Mouse (Mus musculus) forebrain, embryonic 16.5 days (tissue): Measurements from ENCODE around the gene Cacna1c. TPM values are rescaled to one million over a fixed set of nuclear protein-coding genes. Genes with fewer than 3 reads are reported as not detected.

ENCODE experiments used
- ATAC-seq: fragments of 200-750 bp; cut with Nextera tagmentation; 2 replicates; pipeline ENCODE4 v1.8.0; 2017; ENCODE audit warnings: mild to moderate bottlenecking, moderate library complexity
- H3K27ac ChIP-seq: fragments of 300-500 bp; sonication (generic); 2 replicates; pipeline ENCODE4 v1.5.1; 2014; ENCODE audit warnings: low read length, control low read depth
- H3K27me3 ChIP-seq: fragments of 300-500 bp; sonication (generic); replicated peaks from 2 replicates; pipeline ENCODE4 v1.6.1; 2014; ENCODE audit warnings: low read length; ENCODE audit not compliant: control insufficient read depth, insufficient read depth
- H3K36me3 ChIP-seq: fragments of 300-500 bp; sonication (generic); 2 replicates; pipeline ENCODE4 v1.6.1; 2014; ENCODE audit not compliant: control insufficient read depth, insufficient read depth
- H3K4me1 ChIP-seq: fragments of 300-500 bp; sonication (generic); replicated peaks from 2 replicates; pipeline ENCODE4 v1.6.1; 2014; ENCODE audit warnings: low read length; ENCODE audit not compliant: control insufficient read depth, insufficient read depth
- H3K4me2 ChIP-seq: fragments of 300-500 bp; sonication (generic); 2 replicates; pipeline ENCODE4 v1.6.1; 2014; ENCODE audit warnings: mild to moderate bottlenecking, low read length, control low read depth
- H3K4me3 ChIP-seq: fragments of 300-500 bp; sonication (generic); replicated peaks from 2 replicates; pipeline ENCODE4 v1.5.1; 2014; ENCODE audit warnings: mild to moderate bottlenecking, low read length, control low read depth
- H3K9ac ChIP-seq: fragments of 300-500 bp; sonication (generic); replicated peaks from 2 replicates; pipeline ENCODE4 v1.6.1; 2014; ENCODE audit warnings: low read depth, low read length, control low read depth
- H3K9me3 ChIP-seq: fragments of 300-500 bp; sonication (generic); 2 replicates; pipeline ENCODE4 v1.6.1; 2016; ENCODE audit warnings: low read length; ENCODE audit not compliant: control insufficient read depth
- WGBS: fragments of 180-500 bp; shearing (Covaris S2); extraction: QIAGEN DNeasy Blood & Tissue Kit; methylation state at CpG from one replicate; pipeline ENCODE4 v1.1.7; 2014; 5-methylcytosine and 5-hydroxymethylcytosine counted together
- polyA plus RNA-seq: library from polyadenylated mRNA; unstranded; fragments of >200 nt; fragmentation: Nextera tagmentation; extraction: Ambion mirVana; gene quantifications from 2 replicates; pipeline ENCODE4 v1.2.1, GENCODE M21; 2015

The Cacna1c gene
- polyA plus RNA-seq, 1 experiment from 2014 or later: 9.8 TPM

DNA sequence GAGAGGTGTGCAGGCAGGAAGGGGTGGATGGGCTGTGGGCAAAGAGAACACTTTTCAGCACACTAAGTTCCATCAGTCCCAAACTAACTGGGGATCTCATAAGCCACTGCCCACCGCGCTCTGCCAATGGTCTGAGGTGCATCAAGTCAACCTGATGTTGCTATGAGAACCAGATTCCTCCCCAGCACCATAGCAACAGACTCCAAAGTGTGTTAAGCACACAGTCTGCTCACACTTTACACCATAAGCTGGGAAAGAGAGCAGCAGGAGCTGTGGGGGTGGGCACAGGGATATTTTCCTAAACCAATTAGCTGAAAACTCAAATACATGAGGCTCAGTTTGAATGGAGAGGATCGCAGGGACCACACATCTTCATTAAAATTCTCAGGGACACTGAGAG is 345.1 kb downstream of the Cacna1c start:
- H3K4me2 ChIP-seq: no peak overlapping the region
- ATAC-seq: peak; percentile 60; the same call in 1 of the 2 replicates
- H3K9ac ChIP-seq: no peak overlapping the region
- H3K27me3 ChIP-seq: no peaks in the 10 kb centered on the region
- H3K4me3 ChIP-seq: no peak overlapping the region
- WGBS: 62% methylated on average over 3 of the region's 3 CpGs
- H3K36me3 ChIP-seq: no peaks in the 10 kb centered on the region
- 0 out of 2 replicates have a peak, but pooled peaks cover 3% of the 10 kb centered on the region for H3K9me3 ChIP-seq
- H3K4me1 ChIP-seq: peaks cover 22% of the 10 kb centered on the region
- no peak overlapping the region for H3K27ac ChIP-seq

DNA sequence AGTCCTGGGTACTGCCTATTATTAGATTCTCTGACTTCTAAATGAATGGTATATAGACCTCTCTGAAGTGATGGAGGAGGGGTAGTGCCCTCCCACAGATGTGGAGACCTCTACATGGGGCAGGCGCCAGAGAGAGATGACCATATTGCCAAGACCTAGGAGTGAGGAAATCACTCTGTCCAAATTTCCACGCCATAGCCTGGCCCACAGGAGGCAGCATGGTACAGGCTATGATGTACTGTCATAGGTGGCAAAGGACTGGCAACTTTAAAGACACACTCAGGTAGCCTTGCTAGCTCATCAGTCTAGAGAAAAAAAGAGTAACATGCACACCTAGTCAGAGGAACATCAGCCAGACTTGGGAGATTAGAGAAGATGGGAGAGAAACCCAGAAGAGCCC is 347.6 kb downstream of the Cacna1c start:
- H3K27ac ChIP-seq: no peak overlapping the region
- H3K4me1 ChIP-seq: peaks cover 42% of the 10 kb centered on the region
- no peak overlapping the region for H3K9ac ChIP-seq
- H3K27me3 ChIP-seq: no peaks in the 10 kb centered on the region
- H3K36me3 ChIP-seq: no peaks in the 10 kb centered on the region
- no peak for ATAC-seq
- no peak overlapping the region for H3K4me3 ChIP-seq
- WGBS: 85% methylated on average over 2 of the region's 2 CpGs
- H3K4me2 ChIP-seq: no peak overlapping the region
- H3K9me3 ChIP-seq: no peaks in the 10 kb centered on the region

DNA sequence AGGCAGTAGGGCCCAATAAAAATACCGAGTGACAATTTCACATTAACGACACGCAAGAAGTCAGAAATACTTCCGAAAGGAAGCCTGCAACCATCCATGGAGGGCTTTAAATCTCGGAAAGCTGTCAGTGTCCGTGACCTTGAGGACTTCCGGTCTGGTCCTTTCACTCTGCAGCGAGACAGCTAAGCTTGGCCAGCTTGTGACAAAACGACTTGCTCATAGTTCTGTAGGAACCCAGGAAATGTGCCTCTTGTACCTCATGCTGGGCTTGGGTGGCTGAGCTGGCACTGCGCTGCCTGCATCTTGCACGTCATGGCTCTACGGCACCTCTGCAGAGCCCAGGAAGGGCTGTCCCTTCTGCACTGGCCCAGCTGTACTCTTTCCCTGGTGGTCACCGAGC is 348.5 kb downstream of the Cacna1c start:
- Histone ChIP-seq H3K9me3 (no peaks in the 10 kb centered on the region), H3K27ac (no peak overlapping the region), H3K4me1 (peaks cover 44% of the 10 kb centered on the region), H3K9ac (no peak overlapping the region), H3K36me3 (no peaks in the 10 kb centered on the region), H3K27me3 (no peaks in the 10 kb centered on the region), H3K4me3 (no peak overlapping the region), H3K4me2 (no peak overlapping the region)
- WGBS: 92% methylated on average over 13 of the region's 13 CpGs
- no peak for ATAC-seq

DNA sequence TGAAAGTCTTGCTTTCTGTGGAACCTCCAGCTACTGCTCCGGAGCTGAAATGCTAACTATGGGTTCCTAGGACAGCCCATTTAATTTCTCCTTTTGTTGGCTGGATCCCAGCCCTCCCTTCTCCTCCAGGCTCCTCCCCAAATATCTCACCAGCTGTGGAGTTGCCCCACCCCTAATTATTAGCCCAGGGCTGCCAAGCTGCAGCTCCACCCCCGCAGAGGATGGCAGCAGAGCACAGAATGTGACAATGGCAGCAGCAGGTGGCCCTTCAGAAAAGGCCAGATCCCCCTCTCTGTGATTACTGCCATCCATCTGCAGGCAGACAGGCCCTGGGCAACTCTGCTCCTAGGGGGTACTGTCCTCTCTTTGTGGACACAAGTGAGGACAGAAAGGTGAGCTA is 350.4 kb downstream of the Cacna1c start:
- peak overlapping the region; percentile 74 for H3K27ac ChIP-seq
- ATAC-seq: peak; percentile 77
- no peak overlapping the region for H3K4me3 ChIP-seq
- peaks cover 39% of the 10 kb centered on the region for H3K4me1 ChIP-seq
- H3K4me2 ChIP-seq: no peak overlapping the region
- H3K9me3 ChIP-seq: no peaks in the 10 kb centered on the region
- no peaks in the 10 kb centered on the region for H3K27me3 ChIP-seq
- 0% methylated on average over 2 of the region's 2 CpGs for WGBS
- no peak overlapping the region for H3K9ac ChIP-seq
- no peaks in the 10 kb centered on the region for H3K36me3 ChIP-seq

DNA sequence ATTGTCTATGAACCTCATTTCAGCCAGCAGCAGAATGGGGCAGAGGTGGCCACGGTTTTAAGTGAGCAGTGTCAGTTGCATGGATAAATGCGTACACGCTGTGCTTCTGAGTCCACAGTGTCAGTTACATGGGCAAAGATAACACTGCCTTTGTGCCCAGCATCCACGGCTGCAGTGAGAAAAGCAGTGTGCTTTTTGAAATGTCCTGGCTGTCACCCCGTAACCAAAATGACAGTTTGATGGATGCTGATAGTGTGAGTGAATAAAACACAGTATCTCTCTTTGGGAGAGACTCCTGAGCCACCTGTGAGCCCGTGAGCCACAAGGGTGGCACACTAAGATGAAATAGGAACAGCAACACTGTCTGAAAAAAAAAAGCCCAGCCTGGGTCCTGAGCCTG is 351.0 kb downstream of the Cacna1c start:
- H3K4me1 ChIP-seq: peaks cover 39% of the 10 kb centered on the region
- no peak for ATAC-seq
- H3K27ac ChIP-seq: peak overlapping the region; percentile 43
- no peaks in the 10 kb centered on the region for H3K27me3 ChIP-seq
- no peak overlapping the region for H3K4me2 ChIP-seq
- H3K9ac ChIP-seq: no peak overlapping the region
- H3K4me3 ChIP-seq: no peak overlapping the region
- WGBS: 53% methylated on average over 6 of the region's 6 CpGs
- H3K36me3 ChIP-seq: no peaks in the 10 kb centered on the region
- no peaks in the 10 kb centered on the region for H3K9me3 ChIP-seq

DNA sequence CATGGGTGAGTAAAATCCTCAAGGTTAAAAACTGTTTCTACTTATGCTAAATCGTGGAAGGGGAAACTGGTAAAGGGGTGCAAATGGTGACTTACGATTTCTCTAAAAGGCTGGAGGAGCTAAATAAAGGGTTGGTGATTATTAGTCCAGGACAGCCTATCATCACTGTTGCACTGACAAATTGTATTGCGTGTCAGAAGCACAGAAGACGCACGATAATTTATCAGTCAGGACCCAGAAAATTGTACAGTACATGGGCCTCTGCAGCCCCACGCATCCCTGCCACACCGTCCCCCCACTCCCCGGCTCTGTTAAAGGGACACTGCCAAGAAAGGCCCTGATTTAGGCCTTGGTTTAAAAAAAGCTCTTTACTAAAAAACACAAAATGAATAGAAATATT is 352.7 kb downstream of the Cacna1c start:
- WGBS: 72% methylated on average over 8 of the region's 8 CpGs

DNA sequence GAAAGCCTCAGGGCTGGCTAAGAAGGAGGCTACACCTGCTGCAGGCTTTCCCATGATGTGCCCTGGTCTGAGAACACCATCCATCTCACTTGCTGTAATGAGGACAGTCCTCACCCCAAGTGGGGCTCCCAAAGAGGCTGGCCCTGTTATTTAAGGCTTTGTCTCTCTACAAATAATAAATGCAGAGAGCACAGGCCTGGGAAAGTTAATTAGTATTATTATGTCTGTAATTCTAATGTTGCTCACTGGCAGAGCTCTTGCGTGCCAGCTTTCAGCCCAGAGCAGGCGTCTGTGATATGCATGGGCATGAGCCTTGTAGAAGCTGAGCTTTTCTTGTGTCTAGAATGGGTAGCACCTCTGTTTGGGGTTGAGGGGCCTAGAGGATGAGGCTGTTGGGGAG is 354.3 kb downstream of the Cacna1c start:
- 30% methylated on average over 2 of the region's 2 CpGs for WGBS
- Histone ChIP-seq H3K4me3 (no peak overlapping the region), H3K4me1 (peaks cover 45% of the 10 kb centered on the region), H3K4me2 (no peak overlapping the region), H3K9me3 (no peaks in the 10 kb centered on the region), H3K27me3 (no peaks in the 10 kb centered on the region), H3K36me3 (no peaks in the 10 kb centered on the region), H3K9ac (no peak overlapping the region), H3K27ac (peak overlapping the region; percentile 32)
- peak; percentile 60 for ATAC-seq

More for the DNA sequence above, 352.7 kb downstream of the Cacna1c start:
- no peak overlapping the region for H3K4me2 ChIP-seq
- no peak overlapping the region for H3K4me3 ChIP-seq
- no peaks in the 10 kb centered on the region for H3K36me3 ChIP-seq
- H3K9ac ChIP-seq: no peak overlapping the region
- H3K27ac ChIP-seq: no peak overlapping the region; the same call in 1 of the 2 replicates
- peak; percentile 39 for ATAC-seq
- no peaks in the 10 kb centered on the region for H3K9me3 ChIP-seq
- no peaks in the 10 kb centered on the region for H3K27me3 ChIP-seq
- H3K4me1 ChIP-seq: peaks cover 45% of the 10 kb centered on the region

DNA sequence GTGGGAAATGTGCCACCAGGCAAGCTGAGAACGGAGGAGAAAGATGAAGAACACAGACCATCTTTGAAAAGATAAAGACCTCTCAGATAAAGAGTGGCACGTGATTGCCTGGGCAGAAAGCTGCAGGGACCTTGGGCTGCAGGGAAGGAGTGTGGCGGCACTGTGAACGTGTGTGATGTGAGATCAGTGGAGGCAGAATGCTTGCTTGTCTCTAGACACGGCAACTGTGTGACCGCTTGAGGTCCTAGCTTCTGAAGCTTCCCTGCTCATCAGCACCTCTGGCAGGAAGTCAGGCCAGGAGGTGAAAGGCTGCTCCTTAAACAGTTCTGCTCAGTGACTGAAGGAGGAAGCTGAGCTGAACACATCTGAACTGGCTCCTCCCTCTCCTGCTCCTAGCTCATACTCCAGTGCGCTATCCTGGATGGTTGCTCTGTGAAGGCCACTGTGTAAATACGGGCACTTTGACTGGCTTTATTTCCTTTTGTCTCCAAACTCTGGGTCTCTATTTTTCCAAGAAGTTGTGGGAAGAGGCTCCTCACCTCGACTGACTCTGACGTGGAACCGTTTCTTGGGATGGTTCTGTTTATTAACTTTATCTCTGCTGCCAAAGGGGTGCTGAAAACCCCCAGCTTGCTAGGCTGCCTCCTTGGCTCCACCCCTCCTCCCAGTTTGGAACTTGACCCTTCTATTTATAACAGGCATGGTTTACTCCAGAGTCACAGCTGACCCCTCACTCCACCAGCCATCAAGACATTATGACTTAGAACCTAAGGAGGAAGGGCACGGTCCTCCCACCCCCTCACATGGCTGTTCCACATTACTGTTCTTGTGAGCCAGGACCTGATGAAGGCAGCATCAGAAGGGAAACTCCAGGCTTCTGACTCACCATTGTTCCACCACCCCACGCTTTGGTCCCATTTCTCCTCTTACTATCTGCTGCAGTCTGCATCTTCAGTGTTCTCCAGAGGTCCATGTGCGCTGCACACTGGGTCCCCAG is 357.0 kb downstream of the Cacna1c start:
- peaks cover 28% of the 10 kb centered on the region for H3K4me1 ChIP-seq
- H3K4me3 ChIP-seq: no peak overlapping the region
- 75% methylated on average over 14 of the region's 14 CpGs for WGBS
- H3K4me2 ChIP-seq: no peak overlapping the region
- no peak overlapping the region for H3K27ac ChIP-seq
- H3K9me3 ChIP-seq: no peaks in the 10 kb centered on the region
- no peak overlapping the region for H3K9ac ChIP-seq
- H3K27me3 ChIP-seq: no peaks in the 10 kb centered on the region
- no peaks in the 10 kb centered on the region for H3K36me3 ChIP-seq
- no peak for ATAC-seq

DNA sequence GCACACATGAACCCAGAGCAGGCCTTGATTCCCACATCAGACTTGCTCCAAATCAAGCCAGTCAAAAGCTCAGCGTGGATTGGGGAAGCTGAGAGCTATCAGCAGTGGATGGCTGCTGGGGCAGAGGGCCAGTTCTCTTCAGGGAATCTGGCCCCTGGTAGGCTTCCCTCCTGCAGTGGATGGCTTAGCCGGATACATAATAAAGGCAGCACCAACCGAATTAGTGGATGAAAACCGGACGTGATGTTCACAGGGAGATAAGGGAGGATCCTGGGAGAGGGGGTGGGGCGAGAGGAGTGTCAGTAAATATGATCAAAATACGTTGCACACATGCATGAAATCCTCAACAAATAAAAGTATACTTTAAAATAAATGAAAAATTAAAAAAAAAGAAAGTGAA is 359.5 kb downstream of the Cacna1c start:
- ATAC-seq: no peak
- peaks cover 24% of the 10 kb centered on the region for H3K4me1 ChIP-seq
- H3K9ac ChIP-seq: no peak overlapping the region
- H3K9me3 ChIP-seq: no peaks in the 10 kb centered on the region
- H3K4me3 ChIP-seq: no peak overlapping the region
- H3K4me2 ChIP-seq: no peak overlapping the region
- no peak overlapping the region for H3K27ac ChIP-seq
- H3K27me3 ChIP-seq: no peaks in the 10 kb centered on the region
- H3K36me3 ChIP-seq: no peaks in the 10 kb centered on the region
- 16% methylated on average over 7 of the region's 7 CpGs for WGBS
